Mouse (Mus musculus) layer of hippocampus, postnatal 10 days (tissue): ENCODE data around the gene Olfr551. TPM values are rescaled to one million over a fixed set of nuclear protein-coding genes. Genes with fewer than 3 reads are reported as not detected.

ENCODE experiments used
- total RNA-seq, 2 experiments: library from RNA; stranded (reverse); gene quantifications; 2 replicates each; pipeline ENCODE4 v1.2.3; 2021

The Olfr551 gene
- total RNA-seq, 2 experiments from 2014 or later = not detected

Other genes starting within 250 kb of the Olfr551 start
- 10 to 100 TPM; 15.6 to 18.8 TPM for gene Rrm1, start 150.2 kb downstream of the Olfr551 start, total RNA-seq
- not detected for gene Olfr543, start 110.2 kb downstream of the Olfr551 start, total RNA-seq
- not detected for gene Olfr544, start 103.6 kb downstream of the Olfr551 start, total RNA-seq
- gene Olfr545, start 92.3 kb downstream of the Olfr551 start, total RNA-seq = not detected
- gene Olfr547, start 57.1 kb downstream of the Olfr551 start, total RNA-seq = not detected
- gene Olfr548-ps1, start 51.0 kb downstream of the Olfr551 start, total RNA-seq = not detected
- not detected for gene Olfr549, start 42.0 kb downstream of the Olfr551 start, total RNA-seq
- gene Trim21, start 26.4 kb downstream of the Olfr551 start, total RNA-seq = 1 to 10 TPM; 2.4 to 3.2 TPM
- gene Olfr550, start 20.4 kb downstream of the Olfr551 start, total RNA-seq = 1 to 10 TPM in 1 of 2 experiments, under 1 TPM in 1; 0.94 to 2.7 TPM
- gene Olfr552, start 5.9 kb upstream of the Olfr551 start, total RNA-seq = under 1 TPM; 0.13 to 0.18 TPM
- gene Olfr553, start 26.3 kb upstream of the Olfr551 start, total RNA-seq = not detected
- not detected for gene Olfr554, start 46.5 kb upstream of the Olfr551 start, total RNA-seq
- not detected for gene Olfr555, start 66.9 kb upstream of the Olfr551 start, total RNA-seq
- not detected for gene Olfr556, start 73.0 kb upstream of the Olfr551 start, total RNA-seq
- 1 to 10 TPM; 6.2 to 7.5 TPM for gene Trim68, start 95.4 kb upstream of the Olfr551 start, total RNA-seq
- not detected for gene Olfr557, start 104.0 kb upstream of the Olfr551 start, total RNA-seq
- gene Olfr558, start 110.3 kb upstream of the Olfr551 start, total RNA-seq = under 1 TPM; 0.34 to 0.49 TPM
- gene Olfr33, start 127.2 kb upstream of the Olfr551 start, total RNA-seq = not detected
- gene Olfr559, start 135.6 kb upstream of the Olfr551 start, total RNA-seq = not detected
- gene Olfr560, start 167.5 kb upstream of the Olfr551 start, total RNA-seq = not detected
- gene Olfr78, start 167.6 kb upstream of the Olfr551 start, total RNA-seq = under 1 TPM; 0.23 to 0.76 TPM
- not detected for gene Olfr561, start 179.3 kb upstream of the Olfr551 start, total RNA-seq
- not detected for gene Olfr564, start 211.6 kb upstream of the Olfr551 start, total RNA-seq